Mouse (Mus musculus): ENCODE results near the gene Tmem177. TPM values are rescaled to one million over a fixed set of nuclear protein-coding genes. Genes with fewer than 3 reads are reported as not detected.

The Tmem177 gene
- polyA plus RNA-seq, 1 experiment: 2.6 TPM

DNA sequence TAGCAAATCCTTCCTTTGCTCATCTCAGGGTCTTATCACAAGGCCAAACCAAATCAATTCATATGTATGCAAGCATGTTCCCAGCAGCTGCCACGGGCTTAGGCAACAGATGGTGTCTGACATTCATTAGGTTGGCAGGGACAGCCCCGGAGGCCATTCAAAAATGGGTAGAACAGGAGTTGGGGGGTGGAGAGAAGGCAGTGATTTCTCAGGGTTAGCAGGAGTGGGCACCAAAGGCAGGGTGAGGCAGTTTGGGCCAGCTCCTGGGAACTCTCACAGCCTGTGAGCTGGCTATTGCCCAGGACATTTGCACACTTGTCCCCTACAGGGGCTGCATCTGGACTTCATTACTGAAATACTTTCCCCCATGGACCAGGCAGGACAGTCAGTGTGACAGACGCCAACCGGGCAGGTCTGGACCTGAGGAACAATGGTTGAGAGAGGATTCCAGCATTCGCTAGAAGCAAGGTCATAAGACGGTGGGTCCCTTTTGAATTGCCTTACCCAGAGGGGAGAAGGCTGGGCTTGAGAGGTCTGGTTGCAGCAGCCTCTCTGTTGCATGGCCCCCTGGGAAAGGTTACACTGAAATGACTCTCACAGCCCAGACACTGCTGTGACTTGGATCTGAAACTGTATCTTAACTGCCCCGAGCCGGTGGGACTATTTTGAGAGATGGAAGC lies 10.3 kb downstream of the Tmem177 start:
- no peak for TF ChIP-seq POLR2A (IDR thresholded peaks at IDR 0.05; ENCODE audit: low read depth, low read length)
- no peak for TF ChIP-seq CTCF (IDR thresholded peaks at IDR 0.05; ENCODE audit: extremely low read depth, insufficient read depth, insufficient read length, insufficient replicate concordance)
- no peaks in the 10 kb centered on the region for H3K4me1 ChIP-seq (ENCODE audit: control insufficient read depth, insufficient read depth, insufficient read length)
- WGBS: 68% methylated on average over 8 of the region's 8 CpGs
- H3K4me3 ChIP-seq (ENCODE audit: extremely low read depth, insufficient read depth, insufficient read length): no peak overlapping the region
- no peak overlapping the region for H3K27ac ChIP-seq (ENCODE audit: insufficient read depth, low read length)
- H3K27me3 ChIP-seq (ENCODE audit: control insufficient read depth, insufficient read depth, low read length): no peaks in the 10 kb centered on the region
- H3K36me3 ChIP-seq (ENCODE audit: control insufficient read depth, insufficient read depth, low read length): no peaks in the 10 kb centered on the region
- no peak for DNase-seq (ENCODE audit: low read depth in 1 of 2, low spot score in 2 of 2)

DNA sequence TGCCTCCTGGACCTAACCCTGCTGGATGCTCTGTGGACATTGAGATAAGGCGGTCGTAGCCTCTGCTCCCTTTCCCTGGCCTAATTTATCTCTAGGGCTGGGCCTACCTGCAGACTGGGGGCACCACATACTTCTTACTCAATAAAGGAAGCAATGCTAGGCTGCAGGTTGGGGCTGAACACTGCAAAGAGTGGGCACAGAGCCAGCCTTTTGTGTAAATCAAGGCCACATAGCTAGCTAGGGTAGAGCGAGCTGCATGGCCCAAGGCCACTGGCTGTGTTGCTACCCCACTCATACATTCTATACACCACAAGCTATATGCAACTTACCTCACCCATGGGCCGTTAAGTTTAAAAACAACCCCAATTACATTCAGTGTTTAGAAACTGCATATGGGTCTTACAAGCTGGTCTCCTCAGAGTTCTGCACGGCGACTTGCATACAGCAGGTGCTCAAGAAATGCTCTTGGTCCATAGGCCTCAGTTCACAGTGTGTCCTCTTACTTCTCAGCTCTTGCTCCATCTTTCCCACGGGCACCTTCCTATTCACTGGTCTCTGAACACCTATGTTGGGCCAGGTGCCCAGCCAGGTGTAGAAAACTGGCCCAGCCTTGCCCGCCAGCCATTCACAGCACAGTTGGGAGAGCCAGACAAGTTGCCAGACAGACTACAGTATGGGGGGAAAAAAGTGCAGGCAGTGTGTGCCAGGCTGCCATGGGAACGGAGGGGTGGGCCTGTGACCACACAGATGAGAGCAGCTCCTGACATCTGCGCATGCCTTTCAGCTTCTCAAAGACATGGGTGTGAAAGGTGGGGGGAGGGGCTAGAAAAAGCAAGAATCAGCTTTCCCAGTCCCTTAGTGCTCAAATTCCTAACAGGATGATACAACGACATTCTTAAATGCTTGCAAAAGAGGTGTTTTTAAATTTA lies 13.5 kb downstream of the Tmem177 start:
- H3K27me3 ChIP-seq (ENCODE audit: control insufficient read depth, insufficient read depth, low read length): no peaks in the 10 kb centered on the region
- no peaks in the 10 kb centered on the region for H3K4me1 ChIP-seq (ENCODE audit: control insufficient read depth, insufficient read depth, insufficient read length)
- no peak for DNase-seq (ENCODE audit: low read depth in 1 of 2, low spot score in 2 of 2)
- H3K36me3 ChIP-seq (ENCODE audit: control insufficient read depth, insufficient read depth, low read length): no peaks in the 10 kb centered on the region
- no peak for TF ChIP-seq POLR2A (IDR thresholded peaks at IDR 0.05; ENCODE audit: low read depth, low read length)
- TF ChIP-seq CTCF (IDR thresholded peaks at IDR 0.05; ENCODE audit: extremely low read depth, insufficient read depth, insufficient read length, insufficient replicate concordance): no peak
- no peak overlapping the region for H3K4me3 ChIP-seq (ENCODE audit: extremely low read depth, insufficient read depth, insufficient read length)
- 85% methylated on average over 11 of the region's 11 CpGs for WGBS
- H3K27ac ChIP-seq (ENCODE audit: insufficient read depth, low read length): no peak overlapping the region

DNA sequence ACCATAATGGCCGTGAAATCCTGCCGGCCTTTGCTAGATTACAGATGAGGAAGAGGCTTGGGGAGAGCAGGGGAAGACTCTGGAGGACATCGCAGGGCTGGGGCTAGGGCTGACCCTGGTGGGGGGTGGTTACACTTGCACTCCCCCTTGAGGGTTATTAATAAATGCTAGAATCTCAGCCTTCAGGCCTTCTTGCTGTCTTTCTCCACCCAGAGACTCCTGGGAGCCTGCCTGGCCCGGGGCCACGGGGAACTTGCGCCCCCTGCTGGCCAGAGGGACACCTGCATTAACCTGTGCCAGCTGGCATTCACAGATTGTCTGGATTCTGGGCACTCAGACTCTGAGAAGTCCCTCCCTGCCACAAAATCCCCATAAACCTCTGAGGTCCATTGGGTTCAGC lies 18.1 kb downstream of the Tmem177 start:
- Histone ChIP-seq H3K27ac (ENCODE audit: insufficient read depth, low read length) (no peak overlapping the region), H3K27me3 (ENCODE audit: control insufficient read depth, insufficient read depth, low read length) (no peaks in the 10 kb centered on the region), H3K4me3 (ENCODE audit: extremely low read depth, insufficient read depth, insufficient read length) (no peak overlapping the region), H3K4me1 (ENCODE audit: control insufficient read depth, insufficient read depth, insufficient read length) (no peaks in the 10 kb centered on the region), H3K36me3 (ENCODE audit: control insufficient read depth, insufficient read depth, low read length) (no peaks in the 10 kb centered on the region)
- DNase-seq (ENCODE audit: low read depth in 1 of 2, low spot score in 2 of 2): peak; percentile 11 to 57
- TF ChIP-seq CTCF (IDR thresholded peaks at IDR 0.05; ENCODE audit: extremely low read depth, insufficient read depth, insufficient read length, insufficient replicate concordance) (peak; percentile 91), POLR2A (IDR thresholded peaks at IDR 0.05; ENCODE audit: low read depth, low read length) (no peak)
- WGBS: 43% methylated on average over 6 of the region's 6 CpGs

DNA sequence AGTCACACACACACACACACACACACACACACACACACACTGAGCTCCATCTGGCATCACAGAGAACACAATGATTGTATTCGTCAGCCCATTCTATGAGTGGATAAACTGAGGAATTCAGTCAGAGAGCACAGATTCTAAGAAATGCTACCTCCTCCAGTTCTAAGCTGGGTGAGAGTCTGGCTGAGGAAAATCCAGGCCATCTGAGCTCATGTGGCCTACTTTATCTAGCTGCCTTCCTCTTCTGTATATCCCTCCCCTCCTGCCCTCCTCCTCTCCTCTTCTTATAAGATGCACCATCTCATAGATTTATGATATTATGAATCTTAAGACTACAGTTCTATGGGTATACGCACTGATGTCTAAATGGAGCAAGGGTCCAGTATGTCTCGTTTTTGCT lies 19.4 kb downstream of the Tmem177 start:
- no peak overlapping the region for H3K27ac ChIP-seq (ENCODE audit: insufficient read depth, low read length)
- WGBS: 90% methylated on average over 3 of the region's 3 CpGs
- no peaks in the 10 kb centered on the region for H3K36me3 ChIP-seq (ENCODE audit: control insufficient read depth, insufficient read depth, low read length)
- no peak overlapping the region for H3K4me3 ChIP-seq (ENCODE audit: extremely low read depth, insufficient read depth, insufficient read length)
- no peaks in the 10 kb centered on the region for H3K4me1 ChIP-seq (ENCODE audit: control insufficient read depth, insufficient read depth, insufficient read length)
- TF ChIP-seq POLR2A (IDR thresholded peaks at IDR 0.05; ENCODE audit: low read depth, low read length) (no peak), CTCF (IDR thresholded peaks at IDR 0.05; ENCODE audit: extremely low read depth, insufficient read depth, insufficient read length, insufficient replicate concordance) (no peak)
- no peak for DNase-seq (ENCODE audit: low read depth in 1 of 2, low spot score in 2 of 2)
- H3K27me3 ChIP-seq (ENCODE audit: control insufficient read depth, insufficient read depth, low read length): no peaks in the 10 kb centered on the region

DNA sequence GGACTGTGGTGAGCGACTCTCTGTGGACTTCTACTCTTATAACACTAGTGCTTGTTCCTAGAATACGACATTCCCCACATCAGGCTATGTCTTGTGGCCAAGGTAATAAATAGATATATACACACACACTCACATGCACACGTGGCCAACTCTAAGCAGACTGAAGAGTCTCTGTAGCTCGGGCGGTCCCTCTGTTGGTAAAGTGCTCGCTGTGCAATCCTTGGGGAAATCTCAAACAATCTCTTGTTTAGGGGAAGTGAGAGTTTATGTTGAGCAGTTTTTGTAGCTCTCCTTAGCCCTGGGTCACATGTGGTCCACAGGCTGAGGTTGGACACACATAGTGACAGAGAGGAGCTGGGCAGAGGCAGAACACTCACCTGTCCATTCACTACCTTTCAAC lies 20.1 kb downstream of the Tmem177 start:
- Histone ChIP-seq H3K4me1 (ENCODE audit: control insufficient read depth, insufficient read depth, insufficient read length) (no peaks in the 10 kb centered on the region), H3K27me3 (ENCODE audit: control insufficient read depth, insufficient read depth, low read length) (no peaks in the 10 kb centered on the region), H3K36me3 (ENCODE audit: control insufficient read depth, insufficient read depth, low read length) (no peaks in the 10 kb centered on the region), H3K27ac (ENCODE audit: insufficient read depth, low read length) (no peak overlapping the region), H3K4me3 (ENCODE audit: extremely low read depth, insufficient read depth, insufficient read length) (no peak overlapping the region)
- no peak for DNase-seq (ENCODE audit: low read depth in 1 of 2, low spot score in 2 of 2)
- WGBS: 57% methylated on average over 6 of the region's 6 CpGs
- TF ChIP-seq CTCF (IDR thresholded peaks at IDR 0.05; ENCODE audit: extremely low read depth, insufficient read depth, insufficient read length, insufficient replicate concordance) (no peak), POLR2A (IDR thresholded peaks at IDR 0.05; ENCODE audit: low read depth, low read length) (no peak)

GRCm38 (mm10) chr1:119891865-119892264 lies 21.1 kb downstream of the Tmem177 start:
- H3K27ac ChIP-seq (ENCODE audit: insufficient read depth, low read length): no peak overlapping the region
- no peaks in the 10 kb centered on the region for H3K36me3 ChIP-seq (ENCODE audit: control insufficient read depth, insufficient read depth, low read length)
- no peaks in the 10 kb centered on the region for H3K27me3 ChIP-seq (ENCODE audit: control insufficient read depth, insufficient read depth, low read length)
- TF ChIP-seq POLR2A (IDR thresholded peaks at IDR 0.05; ENCODE audit: low read depth, low read length): no peak
- TF ChIP-seq CTCF (IDR thresholded peaks at IDR 0.05; ENCODE audit: extremely low read depth, insufficient read depth, insufficient read length, insufficient replicate concordance): no peak
- H3K4me3 ChIP-seq (ENCODE audit: extremely low read depth, insufficient read depth, insufficient read length): no peak overlapping the region
- DNase-seq (ENCODE audit: low read depth in 1 of 2, low spot score in 2 of 2): no peak
- no peaks in the 10 kb centered on the region for H3K4me1 ChIP-seq (ENCODE audit: control insufficient read depth, insufficient read depth, insufficient read length)
- 84% methylated on average over 4 of the region's 4 CpGs for WGBS

Measured in spleen, adult 2 months (tissue).